Mouse (Mus musculus) thymus, adult 18-20 months (tissue): ENCODE measurements around the gene Slf2.

Experiments
- DNase-seq, 2 experiments: peaks; one replicate each; pipeline ENCODE4 v3.0.0; 2022; ENCODE audit warnings: mixed read lengths in 2 of 2

The Slf2 gene

GRCm38 (mm10) chr19:44985159-44985988 is 54.4 kb downstream of the Slf2 start:
- no peak for DNase-seq

- DNase-seq, result no peak
Observed at GRCm38 (mm10) chr19:44987004-44987403, 56.1 kb downstream of the Slf2 start.

DNA sequence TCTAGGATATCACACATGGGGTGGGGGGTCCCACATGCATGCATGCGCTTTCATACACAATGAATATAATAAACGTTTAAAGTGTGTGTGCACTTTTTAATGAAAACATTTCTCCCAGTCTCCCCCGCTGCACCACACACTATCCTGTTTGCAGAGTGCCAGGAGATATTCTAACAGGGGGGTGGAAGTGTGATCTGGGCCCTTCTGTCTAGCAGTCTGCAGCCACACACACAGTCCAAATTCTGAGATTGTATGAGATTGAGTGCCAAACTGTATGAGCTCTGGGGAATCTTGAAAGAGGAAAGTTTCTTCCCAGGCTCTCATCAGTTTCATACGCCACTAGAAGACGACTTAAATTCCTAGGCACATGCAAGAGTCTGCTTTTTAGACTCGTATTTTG is 56.9 kb downstream of the Slf2 start:
- DNase-seq, result no peak

- no peak for DNase-seq
Observed at GRCm38 (mm10) chr19:44988321-44988720, 57.4 kb downstream of the Slf2 start.

GRCm38 (mm10) chr19:44988831-44989566 is 58.0 kb downstream of the Slf2 start, which contains the start of gene Sema4g:
Sema4g (plus strand) TSS chr19:44989101.
- DNase-seq, result peak in 1 of 2 experiments; percentile 42

- no peak for DNase-seq
Observed at GRCm38 (mm10) chr19:44989567-44990495, 58.9 kb downstream of the Slf2 start.

DNA sequence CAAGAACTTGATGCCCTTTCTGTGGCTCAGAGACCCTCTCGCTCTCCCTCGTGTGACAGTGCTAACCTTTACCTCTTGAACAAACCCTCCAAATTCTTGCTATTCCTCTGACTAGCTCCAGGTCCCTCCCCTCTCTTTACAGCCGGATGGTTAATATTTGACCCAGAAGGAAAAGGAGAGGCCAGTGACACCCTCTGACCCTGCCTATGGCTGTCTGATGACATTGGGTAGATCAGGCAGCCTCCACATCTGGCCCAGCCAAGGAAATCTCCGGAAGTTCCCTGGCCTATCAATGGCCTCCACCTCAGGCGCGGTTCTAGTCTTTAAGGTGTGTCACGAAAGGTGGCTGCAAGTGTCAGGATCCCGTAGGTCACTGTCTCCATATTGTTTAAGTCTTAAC is 60.1 kb downstream of the Slf2 start:
- DNase-seq, result no peak

DNA sequence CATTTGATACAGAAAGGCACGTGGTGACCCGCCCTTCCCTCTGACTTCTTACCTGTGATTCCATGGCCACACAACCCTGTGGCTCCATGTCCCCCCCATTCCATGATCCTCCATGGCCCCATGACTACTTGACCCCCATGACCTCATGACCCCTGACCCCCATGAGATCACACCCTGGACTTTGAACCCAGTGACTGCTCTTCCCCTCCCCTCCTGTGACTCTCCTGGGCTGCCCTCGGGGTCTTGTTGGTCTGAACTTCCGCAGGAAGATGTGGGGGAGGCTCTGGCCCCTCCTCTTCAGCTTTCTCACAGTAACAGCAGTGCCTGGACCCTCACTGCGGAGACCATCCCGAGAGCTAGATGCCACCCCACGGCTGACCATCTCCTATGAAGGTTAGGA is 61.3 kb downstream of the Slf2 start:
- peak in 1 of 2 experiments; percentile 27 for DNase-seq

GRCm38 (mm10) chr19:44992712-44993111 is 61.8 kb downstream of the Slf2 start:
- no peak for DNase-seq

GRCm38 (mm10) chr19:44997786-44998185 is 66.8 kb downstream of the Slf2 start:
- DNase-seq, result no peak

DNA sequence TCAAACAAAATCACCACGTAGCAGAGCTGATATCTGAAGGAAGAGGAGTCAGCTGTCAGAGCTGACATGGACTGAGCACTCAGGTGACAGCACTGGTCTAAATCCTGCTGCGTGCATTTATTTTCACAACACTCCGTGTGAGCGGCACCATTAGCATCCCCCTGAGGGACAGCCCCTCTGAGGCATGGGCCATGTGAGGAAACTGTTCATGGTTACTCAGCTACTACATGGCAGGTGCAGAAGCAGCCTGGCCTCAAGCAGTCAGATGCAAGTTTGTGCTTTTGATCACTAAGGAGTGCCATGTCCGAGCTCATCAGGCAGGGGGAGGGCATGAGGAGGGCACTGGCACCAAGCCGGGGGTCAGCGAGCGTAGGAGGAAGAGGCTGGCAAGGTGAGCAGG is 68.7 kb downstream of the Slf2 start:
- DNase-seq, result no peak

DNA sequence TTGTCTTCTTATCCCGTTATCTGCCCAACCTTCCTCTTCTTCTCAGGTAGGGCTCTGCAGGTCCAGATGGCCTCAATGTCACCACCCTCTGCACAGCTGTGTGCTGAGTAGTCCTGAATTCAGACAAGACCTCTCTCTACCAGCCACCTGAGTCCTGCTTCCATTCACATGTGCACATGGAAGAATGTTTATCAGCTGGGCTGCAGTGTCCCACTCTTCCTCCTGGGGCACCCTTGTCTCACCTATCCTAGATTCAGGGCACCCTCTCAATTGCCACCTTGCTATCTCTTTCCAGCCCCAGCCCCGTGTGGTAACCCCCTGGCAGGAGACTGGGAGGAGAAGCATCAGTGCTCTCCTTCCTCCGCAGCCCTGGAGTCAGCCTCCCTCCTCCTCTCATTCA is 71.3 kb downstream of the Slf2 start:
- no peak for DNase-seq

DNA sequence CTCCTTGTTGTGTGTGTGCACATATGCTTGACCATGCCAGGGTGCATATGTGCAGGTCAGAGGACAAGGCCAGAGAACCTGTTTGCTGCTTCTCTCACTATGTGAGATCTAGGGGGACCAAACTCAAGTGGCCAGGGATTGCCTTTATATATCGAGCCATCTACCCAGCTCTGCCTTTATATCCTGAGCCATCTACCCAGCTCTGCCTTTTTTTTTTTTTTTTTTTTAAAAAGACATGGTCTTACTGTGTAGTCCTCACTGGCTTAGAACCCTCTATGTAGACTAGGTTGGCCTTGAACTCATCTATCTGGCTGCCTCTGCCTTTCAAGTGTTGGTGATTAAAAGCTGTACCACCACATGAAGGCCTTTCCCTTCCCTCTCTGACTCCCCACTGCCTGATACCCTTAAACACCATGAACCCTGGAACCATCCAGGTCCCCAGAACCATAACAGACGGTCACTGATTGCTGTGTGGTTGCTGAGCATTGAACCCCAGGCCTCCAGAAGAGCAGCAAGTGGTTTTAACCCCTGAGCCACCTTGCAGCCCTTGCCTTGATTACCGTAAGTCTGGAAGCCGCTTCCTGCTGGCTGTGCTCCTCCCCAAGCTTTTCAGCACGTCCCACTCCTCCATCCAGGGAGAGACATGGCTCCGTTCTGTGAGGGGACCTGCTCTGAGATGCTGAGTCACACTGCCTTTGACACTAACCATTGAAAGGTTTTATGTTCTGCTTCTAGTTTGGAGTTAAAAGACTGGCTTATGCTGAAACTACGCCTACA is 73.0 kb downstream of the Slf2 start:
- no peak for DNase-seq

GRCm38 (mm10) chr19:45005444-45005843 is 74.5 kb downstream of the Slf2 start, which contains the start of gene Twnk:
Twnk (plus strand) TSS chr19:45005663.
- peak in 1 of 2 experiments; percentile 41 for DNase-seq

DNA sequence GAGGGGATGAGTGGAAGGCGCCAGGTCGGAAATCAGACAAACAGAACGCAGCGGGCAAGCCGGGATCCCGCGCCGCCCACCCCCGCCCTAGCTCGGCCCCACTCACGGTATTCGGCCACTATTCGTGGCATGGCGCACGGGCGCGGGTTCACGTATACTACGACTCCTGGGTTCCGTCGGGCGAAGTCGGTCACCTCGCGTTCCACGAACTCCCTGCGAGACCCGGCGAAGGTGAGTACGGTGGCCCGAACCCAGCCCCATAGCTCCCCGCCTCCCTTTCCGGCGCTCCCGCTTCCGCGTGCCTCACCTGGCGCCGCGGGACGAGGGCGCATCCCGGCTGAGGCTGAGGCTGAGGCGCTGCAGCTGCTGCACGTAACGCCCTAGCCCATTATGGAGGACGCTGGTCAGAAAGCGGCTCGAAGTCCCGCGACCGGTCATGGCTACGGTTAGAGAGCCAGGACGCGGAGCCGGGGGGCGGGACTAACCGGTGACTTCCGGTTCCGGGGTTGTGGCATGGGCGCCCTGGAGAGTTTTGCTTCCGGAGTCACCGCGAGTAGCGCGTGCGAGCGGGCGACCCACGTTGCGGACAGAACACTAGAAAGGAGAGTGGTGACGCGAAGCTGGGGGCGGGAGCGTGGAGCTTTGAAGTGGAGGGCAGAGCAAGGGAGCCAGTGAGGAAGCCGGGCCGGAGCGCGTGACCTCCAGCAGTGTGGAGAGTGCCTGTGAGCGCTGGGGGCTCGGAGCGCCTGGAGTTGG is 75.2 kb downstream of the Slf2 start, which contains the start of gene Mrpl43:
Gene Mrpl43, minus strand, starts transcription at position 486 of the 756 bp plus-strand sequence.
- DNase-seq, result peak; percentile 87 to 92

GRCm38 (mm10) chr19:45007021-45007420 is 76.1 kb downstream of the Slf2 start:
- peak in 1 of 2 experiments; percentile 25 for DNase-seq

- no peak for DNase-seq
Observed at GRCm38 (mm10) chr19:45007425-45008191, 76.7 kb downstream of the Slf2 start.

- no peak for DNase-seq
Observed at GRCm38 (mm10) chr19:45010646-45011045, 79.7 kb downstream of the Slf2 start.

DNA sequence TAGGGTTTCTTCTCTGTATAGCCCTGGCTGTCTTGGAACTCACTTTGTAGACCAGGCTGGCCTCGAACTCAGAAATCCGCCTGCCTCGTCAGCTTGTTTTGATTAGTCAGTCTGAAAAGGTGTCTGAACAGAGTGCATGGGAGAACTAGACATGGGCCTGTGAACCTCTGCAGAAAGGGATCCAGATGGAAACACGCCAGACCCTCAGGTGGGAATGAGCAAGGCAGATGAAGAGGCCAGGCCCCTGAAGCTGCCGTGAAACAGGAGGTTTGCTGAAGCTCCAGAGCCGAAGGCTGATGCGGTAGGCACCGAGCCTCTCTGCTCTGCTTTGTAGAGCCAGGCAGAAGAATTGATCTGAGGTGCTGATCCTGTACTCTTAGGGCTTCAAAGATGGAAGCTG is 81.3 kb downstream of the Slf2 start:
- no peak for DNase-seq

GRCm38 (mm10) chr19:45012636-45013035 is 81.7 kb downstream of the Slf2 start:
- no peak for DNase-seq
